Mouse (Mus musculus): ENCODE data around the gene Ncam2.

Ncam2 gene

GRCm38 (mm10) chr16:81656550-81656949 is 456.1 kb downstream of the Ncam2 start:
- DNase-seq, result no peak

DNA sequence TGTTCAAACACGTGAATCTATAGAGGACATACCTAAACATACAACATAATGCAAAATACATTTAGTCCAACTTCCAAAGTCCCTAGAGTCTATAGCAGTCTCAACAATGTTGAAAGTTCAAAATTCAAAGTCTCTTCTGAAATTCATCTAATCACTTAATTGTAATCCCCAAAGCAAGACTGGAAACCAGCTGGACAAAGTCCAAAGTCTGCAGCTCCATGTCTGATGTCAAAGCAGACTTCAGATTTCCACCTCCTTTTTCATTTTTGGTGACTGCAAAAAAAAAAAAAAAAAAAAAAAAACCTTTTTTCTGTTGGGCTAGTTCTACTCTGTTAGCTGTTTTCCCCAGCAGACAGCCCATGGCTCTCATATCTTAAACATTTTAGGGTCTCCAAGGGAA is 473.4 kb downstream of the Ncam2 start:
- DNase-seq, result no peak

DNA sequence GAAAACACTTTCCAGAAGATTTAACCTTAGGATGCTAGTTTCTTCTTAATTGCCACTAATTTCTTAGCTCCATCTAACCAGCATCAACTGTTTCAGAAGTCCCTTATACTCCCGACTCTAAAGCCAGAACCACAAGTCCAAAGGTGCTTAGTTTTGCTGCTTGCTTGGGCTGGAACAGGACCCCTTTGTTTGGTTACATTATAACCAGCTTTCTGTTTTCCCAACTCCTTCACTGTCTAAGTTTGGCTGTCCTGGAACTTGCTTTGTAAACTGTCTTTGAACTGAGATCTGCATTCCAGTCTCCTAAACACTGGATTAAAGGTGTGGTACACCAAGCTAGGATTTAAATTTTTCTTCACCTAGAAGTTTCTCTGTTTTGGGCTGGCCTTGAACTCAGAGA is 475.0 kb downstream of the Ncam2 start:
- no peak for DNase-seq

All from cerebellum, adult 9-11 months (tissue).